Mouse (Mus musculus) urinary bladder, adult 18-20 months (tissue): ENCODE results near the gene Cspg5.

ENCODE experiments used
- DNase-seq, 2 experiments: peaks; one replicate each; pipeline ENCODE4 v3.0.0; 2022; ENCODE audit warnings: low spot score in 2 of 2, mixed read lengths in 2 of 2

The Cspg5 gene

DNA sequence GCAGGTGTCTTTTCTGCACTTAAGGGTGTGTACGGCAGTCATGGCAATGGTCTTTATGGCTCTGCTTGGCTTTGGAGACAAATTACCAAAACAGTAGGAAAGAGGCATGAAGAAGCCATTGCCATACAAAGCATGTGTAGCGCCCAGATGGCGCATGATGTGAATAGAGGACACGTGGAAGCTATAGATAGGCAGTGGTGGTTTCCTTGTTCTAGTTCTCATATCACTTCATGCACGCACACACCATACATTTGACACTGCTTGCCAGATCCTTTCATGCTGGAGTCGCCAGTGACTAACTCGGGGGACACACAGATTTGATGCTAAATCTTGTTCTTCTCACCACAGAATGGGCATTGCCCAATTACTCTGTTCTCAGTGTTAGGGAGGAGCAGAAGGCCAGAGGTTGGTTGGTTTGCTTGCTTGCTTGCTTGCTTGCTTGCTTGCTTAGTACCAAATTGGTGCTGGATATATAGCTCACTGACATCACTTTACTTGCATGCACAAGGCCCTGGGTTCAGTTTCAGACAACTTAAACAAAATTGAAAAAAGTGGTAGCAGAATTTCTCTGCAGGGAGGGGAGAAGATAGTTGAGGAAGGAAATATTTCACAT is at the start of gene Cspg5:
Cspg5 (plus strand) TSS at position 563 of the 613 bp plus-strand sequence.
- no peak for DNase-seq

DNA sequence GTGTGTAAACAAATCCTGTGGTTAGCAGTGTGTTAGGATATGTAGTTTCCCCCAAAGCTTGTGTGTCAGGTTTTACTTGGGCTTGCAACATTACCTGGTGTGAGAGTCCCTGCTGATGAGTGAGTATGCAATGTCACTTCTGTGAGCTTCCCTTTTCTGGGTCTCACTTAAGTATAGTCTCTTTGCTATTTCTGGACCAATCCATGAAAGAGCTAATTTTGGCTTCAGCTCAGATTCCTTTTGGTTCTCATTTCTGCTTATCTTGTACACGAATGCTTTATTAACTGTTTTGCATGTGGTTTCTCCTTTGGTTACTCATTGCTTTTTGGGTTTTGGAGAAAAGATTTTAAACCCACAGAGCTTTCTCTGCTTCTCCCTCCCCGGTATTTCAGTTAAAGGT is 43.7 kb upstream of the Cspg5 start:
- DNase-seq, result no peak

DNA sequence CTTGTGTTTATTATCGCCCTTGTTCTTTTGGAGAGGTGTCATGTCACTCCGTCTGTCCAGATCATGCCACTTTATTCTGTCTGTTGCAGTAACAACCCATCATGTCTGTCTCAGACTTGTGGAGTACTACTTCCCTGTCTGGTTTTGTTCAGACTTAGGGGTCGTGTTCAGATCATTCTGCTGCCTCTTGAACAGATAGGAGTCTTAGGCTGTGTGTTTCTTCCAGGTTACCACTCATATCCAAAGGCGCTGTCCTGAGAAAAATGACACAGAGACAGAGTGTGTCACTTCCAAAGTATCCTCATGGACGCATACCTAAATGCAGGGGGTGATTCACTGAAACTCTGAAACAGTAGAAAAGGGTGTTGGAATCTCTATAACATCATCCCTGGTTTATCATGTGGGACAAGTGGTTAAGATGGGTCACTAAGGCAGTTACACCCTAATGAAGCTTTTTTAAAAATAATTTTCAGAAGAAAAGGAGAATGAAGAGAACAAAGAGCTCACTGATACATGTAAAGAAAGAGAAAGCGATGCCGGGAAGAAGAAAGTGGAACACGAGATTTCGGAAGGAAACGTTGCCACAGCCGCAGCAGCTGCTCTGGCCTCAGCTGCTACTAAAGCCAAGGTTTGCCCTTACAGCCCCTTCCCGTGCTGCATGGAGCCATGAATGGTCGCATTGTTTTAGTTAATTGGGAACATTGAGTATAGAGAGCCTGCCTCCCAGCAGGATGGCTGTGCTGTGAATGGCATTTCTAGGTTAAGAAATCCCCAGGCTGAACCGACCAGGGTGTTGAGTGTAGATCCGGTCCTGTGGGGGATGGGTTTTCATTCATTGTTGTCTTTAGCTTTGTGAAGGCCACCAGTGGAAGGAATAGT is 37.8 kb upstream of the Cspg5 start:
- no peak for DNase-seq

DNA sequence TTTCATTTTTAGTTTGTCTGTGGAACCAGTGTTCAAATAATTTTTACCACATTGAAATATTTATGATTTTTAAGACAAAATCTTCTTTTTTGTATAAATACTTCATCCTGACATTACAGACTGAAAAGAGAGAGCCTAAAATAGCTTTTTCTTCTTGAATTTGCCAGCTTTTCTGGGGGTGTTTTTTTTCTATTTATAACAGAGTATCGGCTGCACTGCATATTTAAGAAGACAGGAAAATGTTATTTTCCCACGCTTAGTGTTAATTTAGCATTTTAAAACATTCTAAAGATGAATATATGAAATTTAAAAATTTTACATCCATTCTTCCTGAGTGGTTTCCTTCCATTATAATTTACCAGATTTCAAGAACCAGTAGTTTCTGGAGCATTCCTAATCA is 37.1 kb upstream of the Cspg5 start:
- DNase-seq, result no peak

DNA sequence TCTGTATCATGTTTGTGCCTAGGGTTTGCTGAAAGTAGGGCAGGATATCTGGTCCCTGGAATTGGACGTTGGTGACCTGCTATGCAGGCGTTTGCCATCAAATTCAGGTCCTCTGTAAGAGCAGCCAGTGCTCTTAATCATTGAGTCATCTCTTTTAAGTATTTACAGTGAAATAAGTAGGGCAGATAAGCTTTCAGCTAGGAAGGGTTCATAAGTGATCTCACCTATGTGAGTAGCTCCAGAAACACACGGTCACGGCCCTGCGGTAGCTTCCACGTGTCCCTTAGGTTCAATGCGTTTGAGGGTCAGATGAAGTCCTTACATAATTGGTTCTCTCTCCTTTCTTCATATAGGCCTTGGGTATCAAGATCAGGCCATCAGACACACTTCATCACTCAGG is 35.3 kb upstream of the Cspg5 start:
- no peak for DNase-seq

DNA sequence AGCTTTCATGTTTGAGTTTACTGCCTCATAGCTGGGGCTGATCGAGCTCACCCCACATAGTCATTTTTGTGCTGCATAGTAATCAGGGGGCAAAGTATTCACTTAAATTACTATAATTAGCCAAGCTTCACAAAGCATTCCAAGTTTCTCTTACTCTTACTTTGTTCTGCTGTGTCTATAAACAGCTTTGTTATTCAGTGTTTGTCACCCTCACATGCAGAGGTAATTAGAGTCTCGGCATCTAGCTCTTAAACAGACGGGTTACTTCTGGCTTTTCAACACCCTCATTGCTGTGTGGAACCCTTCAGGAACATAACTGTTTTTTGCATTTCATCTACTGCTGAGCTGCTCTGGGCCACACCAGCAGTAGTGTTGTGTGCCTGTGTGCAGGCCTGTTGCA is 34.6 kb upstream of the Cspg5 start:
- no peak for DNase-seq

DNA sequence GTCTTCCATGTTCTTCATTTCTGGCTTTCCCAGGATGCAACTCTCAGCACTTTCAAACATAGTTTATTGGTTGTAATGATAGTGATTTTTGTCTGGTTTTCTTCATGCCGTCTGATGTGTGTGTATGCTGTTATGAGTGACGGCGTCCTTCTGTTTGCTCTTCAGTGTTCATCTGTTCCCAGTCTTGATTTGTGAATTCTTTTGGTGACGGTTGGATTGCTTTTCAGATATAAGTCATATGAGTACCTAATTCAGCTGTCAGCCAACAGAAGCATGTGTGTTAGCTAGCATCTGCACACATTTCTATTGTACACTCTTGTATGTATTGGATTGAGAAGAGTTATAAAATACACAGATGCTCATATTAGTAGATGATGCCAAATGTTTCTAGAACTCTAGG is 19.3 kb upstream of the Cspg5 start:
- DNase-seq, result no peak

DNA sequence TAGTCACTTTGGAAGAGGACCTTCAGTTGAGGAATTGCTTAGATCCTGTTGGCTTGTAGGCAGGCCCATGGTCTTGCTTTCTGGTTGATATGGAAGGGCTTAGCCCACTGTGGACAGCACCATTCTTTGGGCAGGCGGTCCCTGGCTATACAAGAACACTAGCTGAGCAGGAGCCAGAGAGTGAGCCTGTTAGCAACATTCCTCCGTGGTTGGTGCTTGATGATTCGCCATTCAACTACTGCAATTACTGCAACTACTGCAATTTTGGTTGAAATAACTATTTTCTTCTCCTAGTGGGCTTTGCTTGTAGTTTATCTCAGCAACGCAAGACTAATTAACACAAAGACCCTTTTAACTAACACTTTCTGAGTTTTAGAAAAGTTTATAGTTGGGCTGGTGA is 17.4 kb upstream of the Cspg5 start:
- DNase-seq, result no peak

DNA sequence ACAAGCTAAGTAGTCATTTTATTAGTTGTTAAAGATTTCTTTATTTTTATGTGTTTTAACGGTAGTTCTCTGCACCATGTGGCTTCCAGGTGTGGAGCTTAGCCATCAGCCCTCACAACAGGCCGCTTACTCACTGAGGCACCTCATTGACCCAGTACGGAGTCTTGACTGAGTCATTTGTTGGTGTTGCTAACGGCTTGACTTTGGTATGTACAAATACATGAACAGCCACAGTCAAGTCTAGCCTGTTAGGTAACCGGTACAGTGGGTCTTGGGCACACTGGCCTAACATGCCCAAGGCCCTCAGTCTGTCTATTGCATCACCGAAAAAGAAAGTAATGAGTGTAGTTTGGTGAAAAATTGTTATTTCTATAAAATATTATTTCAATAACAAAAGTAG is 14.9 kb upstream of the Cspg5 start:
- peak in 1 of 2 experiments; percentile 65 for DNase-seq

DNA sequence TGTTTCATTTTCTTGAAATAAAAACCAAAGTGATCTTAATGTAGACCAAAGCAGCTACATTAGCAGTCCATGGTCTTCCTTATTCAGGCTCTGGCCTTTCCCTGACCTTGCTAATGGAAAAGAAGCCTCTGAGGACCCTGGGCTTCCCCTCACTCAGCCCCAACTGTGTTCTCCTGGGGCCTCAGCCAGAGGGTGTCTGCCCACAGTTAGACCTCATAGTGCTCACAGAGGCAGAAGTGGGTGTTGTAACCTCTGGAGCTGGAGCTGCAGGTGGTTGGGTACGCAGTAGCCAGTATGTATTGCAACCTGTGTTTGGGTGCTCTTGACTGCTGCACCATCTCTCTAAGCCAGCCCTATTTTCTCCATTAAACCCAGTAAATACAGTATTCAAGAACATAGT is 14.5 kb upstream of the Cspg5 start:
- no peak for DNase-seq

DNA sequence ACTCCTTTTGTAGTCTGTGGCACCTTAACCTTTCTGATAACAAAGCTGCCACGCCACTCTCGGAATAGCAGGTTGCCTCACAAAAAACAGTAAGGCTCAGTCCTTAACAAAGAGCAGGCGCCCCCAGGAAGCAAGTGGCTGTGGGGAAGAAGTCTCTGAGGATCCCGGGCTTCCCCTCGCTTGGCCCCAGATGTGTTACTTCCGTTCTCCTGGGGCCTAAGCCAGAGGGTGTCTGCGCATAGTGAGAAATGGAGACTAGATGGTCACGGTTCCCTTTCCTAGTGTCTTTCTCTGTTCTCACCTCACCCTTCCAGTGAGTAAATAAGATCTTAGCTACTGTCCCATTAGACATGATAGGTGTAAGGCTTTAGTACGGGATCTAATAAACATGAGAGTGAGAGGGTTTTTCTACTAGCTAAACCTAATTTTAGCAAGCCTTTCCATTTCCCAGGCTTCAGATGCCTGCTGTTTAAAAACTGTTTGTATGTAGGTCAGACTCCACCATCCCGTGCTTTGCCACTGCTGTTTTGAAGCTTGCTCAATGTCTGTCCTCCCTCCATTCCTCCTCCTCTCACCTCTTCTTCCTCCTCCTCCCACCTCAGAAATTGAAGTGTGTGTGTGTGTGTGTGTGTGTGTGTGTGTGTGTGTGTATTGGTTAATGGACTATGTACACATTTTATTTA is 13.9 kb upstream of the Cspg5 start:
- DNase-seq, result no peak

DNA sequence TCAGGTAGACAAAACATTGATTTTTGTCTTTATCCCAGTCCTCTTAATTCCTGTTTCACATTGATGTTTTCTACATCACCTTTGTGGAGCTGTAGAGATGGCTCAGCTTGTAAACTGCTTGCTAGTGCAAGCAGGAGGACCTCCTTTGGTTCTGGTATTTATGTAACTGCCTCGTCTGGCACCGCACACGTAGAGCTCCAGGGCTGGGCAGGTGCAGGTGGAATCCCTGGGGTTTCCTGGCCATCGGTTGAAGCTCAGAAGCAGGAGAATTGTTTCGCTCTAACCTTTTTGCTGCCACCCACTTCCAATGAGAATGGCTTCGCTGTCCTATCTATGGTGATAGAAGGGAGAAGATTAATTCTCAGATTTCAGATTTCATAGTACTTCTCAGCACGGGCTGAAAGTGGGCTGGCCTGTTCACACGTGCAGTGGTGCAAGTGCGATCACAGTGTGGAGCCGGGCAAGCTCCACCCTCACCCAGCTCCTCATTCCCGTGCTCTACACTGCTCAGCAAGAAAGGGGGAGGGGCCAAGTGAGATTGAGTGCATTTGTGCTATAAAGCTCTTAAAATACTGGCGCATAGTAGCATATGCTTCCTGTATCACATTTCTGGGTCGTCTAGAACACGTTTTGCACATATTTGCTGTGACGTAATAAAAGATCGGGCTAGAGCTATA is 13.1 kb upstream of the Cspg5 start:
- DNase-seq, result no peak

DNA sequence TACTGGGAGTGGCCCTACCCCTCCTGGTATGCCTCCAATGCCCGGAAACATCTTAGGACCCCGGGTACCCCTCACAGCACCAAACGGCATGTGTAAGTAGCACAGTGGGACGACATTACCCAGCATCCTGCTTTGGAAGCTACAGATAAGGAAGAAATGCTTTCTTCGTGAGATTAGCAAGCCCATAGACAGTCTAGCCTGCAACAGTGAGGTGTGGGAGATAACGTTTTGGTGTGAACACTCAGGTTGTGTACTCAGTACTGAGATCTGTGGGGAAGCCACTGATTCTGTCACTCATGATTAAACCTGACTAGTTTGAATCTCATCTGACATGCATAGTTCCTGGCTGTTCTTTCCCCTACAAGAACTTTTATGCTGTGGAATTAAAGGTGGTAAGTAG is 8.6 kb upstream of the Cspg5 start:
- no peak for DNase-seq

DNA sequence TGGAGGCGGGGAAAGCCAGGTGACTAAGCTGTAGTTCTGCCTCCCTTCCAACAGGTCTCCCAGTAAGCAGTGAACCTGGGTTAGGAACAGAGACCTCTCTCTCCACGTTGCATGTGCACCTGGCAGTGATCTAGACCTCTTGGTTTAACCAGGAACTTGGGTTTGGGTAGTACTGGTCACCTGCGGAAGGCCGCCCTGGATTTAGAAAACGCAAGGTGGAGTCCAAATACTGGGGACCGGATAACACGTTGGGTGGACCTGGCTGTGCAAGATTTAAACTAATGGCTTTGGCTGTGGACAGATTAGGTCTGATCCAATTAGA is 945 bp downstream of the Cspg5 start:
- no peak for DNase-seq

DNA sequence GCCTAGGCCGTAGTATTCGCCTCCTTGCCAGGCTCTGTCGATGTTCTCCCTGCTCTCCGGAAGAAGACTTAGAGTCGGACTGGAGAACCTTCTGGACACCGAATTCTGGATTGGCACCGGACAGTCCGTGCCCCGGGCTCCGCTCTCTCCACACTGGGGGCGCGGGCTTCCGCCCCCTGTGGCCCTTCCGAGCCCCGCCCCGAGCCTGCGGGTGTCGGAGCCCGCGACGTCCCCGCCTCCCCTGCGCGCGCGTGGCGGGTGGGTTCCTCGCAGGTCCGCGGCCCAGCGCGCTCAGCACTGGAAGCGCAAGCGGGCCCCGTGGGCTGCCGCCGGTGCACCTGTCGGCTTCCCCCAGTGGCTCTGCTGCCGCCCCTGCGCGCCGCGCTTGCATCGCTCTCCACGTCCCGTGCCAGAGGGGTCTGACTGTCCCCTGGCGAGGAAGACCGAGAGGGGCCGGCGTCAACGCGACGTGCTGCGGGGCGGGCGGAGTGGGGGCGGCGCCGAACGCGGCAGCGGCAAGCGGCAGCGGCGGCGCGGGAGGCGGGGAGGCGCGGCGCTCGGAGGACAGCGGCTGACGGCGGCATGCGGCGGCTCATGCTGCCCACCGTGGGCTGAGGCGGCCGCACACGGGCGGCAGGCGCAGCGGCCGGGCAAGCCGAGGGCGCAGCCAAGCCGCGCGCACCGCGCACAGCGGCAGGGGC is 1.5 kb downstream of the Cspg5 start:
- peak; percentile 11 to 60 for DNase-seq

DNA sequence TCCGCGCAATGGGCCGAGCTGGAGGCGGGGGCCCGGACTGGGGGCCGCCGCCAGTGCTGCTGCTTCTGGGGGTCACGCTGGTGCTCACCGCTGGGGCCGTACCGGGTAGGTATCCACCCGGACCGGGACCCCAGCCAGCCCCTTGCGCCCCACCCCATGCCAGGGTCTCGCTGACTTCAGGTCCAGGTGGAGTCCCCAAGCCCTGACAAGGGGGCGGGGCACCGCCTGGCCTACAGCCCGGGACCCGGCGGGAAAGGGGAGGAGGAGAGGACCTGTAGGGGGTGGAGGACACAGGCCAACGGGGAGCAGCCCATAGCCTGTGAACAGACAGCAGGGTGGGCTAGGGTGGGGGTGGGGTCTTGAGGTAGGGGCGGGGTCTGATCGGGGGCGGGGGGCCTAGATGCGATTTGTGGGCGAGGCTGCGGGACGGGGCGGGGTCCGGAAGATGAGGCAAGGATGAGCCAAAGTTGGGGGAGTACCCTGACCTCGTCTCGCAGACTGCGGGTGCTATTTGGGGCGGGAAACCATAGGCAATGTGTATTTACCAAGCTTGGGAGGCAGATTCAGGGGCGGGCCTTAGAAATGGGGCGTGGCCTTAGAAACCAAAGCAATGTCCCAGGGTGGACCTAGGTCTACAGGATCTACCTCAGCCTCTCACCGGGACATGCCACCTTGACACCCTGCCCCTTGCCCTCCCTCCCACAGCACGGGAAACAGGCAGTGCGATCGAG is 2.2 kb downstream of the Cspg5 start:
- peak; percentile 24 to 46 for DNase-seq

DNA sequence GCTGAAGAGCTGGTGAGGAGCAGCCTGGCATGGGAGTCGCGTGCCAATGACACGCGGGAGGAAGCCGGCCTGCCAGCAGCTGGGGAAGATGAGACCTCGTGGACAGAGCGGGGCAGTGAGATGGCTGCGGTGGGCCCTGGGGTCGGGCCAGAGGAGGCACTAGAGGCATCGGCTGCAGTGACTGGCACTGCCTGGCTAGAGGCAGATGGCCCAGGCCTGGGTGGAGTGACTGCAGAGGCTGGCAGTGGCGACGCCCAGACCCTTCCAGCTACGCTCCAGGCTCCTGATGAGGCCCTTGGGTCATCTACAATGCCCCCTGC is 2.7 kb downstream of the Cspg5 start:
- no peak for DNase-seq

DNA sequence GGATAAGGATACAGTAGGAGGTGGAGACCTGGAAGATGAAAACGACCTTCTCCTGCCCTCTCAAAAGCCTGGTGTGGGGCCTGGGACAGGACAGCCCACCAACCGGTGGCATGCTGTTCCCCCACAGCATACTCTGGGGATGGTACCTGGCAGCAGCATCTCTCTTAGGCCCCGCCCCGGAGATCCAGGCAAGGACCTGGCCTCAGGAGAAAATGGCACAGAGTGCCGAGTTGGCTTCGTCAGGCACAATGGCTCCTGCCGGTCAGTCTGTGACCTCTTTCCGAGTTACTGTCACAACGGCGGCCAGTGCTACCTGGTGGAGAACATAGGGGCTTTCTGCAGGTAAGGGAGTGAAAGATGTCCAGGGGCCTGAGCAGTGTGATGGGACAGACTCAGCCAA is 3.5 kb downstream of the Cspg5 start:
- DNase-seq, result no peak

DNA sequence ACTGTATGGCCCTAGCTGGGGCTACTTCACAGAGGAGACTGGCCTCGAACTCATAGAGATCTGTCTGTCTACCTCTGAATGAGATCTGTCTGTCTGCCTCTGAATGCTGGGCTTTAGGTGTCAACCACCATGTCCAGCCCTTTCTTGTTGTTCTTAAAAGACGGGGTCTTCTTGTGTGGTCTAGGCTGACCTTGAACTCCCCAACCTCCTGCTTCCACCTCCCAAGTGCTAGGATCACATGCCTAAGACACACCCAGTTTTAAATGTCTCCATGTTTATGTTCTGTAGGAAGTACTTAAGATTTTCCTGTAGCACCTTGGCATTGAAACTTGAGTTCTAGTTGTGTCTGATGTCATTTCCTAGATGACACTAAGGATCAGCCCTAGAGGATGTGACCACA is 5.3 kb downstream of the Cspg5 start:
- DNase-seq, result no peak

DNA sequence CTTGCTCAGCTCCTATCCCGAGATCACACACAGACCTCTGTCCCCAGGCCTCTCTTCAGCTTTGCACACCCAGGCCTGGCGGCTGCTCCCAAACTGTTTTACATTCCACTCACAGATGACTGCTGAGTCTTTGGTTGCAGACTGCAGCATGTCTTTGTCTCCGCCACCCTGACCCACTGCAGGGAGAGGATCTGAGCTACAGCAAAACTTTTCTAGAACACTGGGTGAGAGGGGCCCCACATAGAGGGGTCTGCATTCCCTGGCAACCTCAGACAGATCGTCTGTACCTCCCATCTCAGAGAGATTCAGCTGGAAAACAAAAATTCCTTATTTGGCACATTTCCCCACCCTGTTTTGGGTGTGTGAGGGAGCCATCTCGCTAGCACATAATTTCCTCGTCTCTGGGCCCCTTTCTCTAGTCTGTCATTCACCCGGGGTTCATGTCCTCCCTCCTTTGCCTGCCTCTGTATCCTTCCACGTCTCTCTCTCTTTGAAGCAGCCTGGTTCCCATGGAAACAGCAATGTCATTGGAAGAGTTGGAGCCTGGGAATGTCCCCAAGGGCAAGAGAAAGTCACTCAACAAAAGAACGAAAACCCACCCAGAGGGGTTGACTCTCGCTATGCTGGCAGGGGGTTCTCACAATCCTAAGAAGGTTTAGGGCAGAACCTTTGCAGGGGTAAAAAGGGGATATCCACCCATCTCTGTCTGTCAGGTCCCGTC is 6.4 kb downstream of the Cspg5 start:
- DNase-seq, result no peak

DNA sequence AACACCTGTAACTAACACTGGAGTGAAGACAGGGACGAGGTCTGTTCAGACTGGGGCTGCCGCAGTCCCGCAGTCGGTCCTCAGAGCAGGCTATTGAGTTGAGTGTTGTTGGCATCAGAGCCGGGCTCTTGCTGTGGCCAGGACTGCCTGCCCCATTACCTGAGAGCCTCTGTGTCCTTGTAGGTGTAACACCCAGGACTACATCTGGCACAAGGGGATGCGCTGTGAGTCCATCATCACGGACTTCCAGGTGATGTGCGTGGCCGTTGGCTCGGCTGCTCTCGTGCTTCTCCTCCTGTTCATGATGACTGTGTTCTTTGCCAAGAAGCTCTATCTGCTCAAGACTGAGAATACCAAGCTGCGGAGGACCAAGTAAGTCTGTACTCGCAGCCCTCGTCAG is 7.2 kb downstream of the Cspg5 start:
- DNase-seq, result no peak
